Mouse (Mus musculus) bone marrow, adult 2 months (tissue): ENCODE data around the gene Ccdc78.

ENCODE experiments used
- CTCF ChIP-seq: fragments of 200-500 bp; IDR thresholded peaks from 2 replicates; pipeline ENCODE4 v1.5.1; 2011; ENCODE audit warnings: low read length, control low read depth; ENCODE audit not compliant: control insufficient read depth, insufficient read depth
- POLR2A ChIP-seq: fragments of 200-500 bp; IDR thresholded peaks from 2 replicates; pipeline ENCODE4 v1.6.1; 2011; ENCODE audit warnings: low read depth, mild to moderate bottlenecking, control low read depth, low read length, borderline replicate concordance; ENCODE audit not compliant: control insufficient read depth

GRCm38 (mm10) chr17:25777948-25778347 is 8.4 kb upstream of the Ccdc78 start:
- TF ChIP-seq CTCF = no peak
- no peak for TF ChIP-seq POLR2A
